Mouse (Mus musculus): ENCODE measurements around the gene Cacng8.

DNA sequence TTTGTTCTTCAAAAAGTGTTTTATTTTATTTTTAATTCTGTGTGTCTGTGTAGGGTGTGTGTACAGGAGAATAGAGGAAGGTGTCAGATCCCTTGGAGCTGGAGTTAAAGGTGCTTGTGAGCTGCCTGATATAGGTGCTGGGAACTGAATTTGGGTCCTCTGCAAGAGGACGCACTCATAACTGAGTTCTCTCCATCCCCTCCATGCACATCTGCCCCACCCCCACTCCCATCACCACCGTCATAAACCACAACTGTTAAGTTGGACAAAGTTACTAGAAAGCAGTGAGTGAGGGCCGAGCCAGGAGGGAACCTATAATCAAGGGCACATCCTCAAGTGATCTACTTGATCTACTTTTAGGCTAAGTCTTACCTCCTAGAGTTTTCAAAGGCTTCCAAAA, 46.6 kb upstream of the Cacng8 start:
- no peak for TF ChIP-seq CTCF (IDR thresholded peaks at IDR 0.05; ENCODE audit: extremely low read depth, insufficient read depth, insufficient read length, insufficient replicate concordance)
- TF ChIP-seq POLR2A (IDR thresholded peaks at IDR 0.05; ENCODE audit: low read depth, low read length), result no peak
